Mouse (Mus musculus) hindbrain, embryonic 11.5 days (tissue): ENCODE measurements around the gene Rragd. TPM values are rescaled to one million over a fixed set of nuclear protein-coding genes. Genes with fewer than 3 reads are reported as not detected.

Experiments used
- ATAC-seq: fragments of 200-750 bp; cut with Nextera tagmentation; 2 replicates; pipeline ENCODE4 v1.8.0; 2017; ENCODE audit warnings: mild to moderate bottlenecking, moderate TSS enrichment, moderate library complexity; ENCODE audit not compliant: low FRiP score
- DNase-seq: peaks from one replicate; pipeline ENCODE4 v3.0.0-alpha.2; 2015; ENCODE audit warnings: low spot score
- H3K27ac ChIP-seq: fragments of 300-500 bp; sonication (generic); 2 replicates; pipeline ENCODE4 v1.5.1; 2014; ENCODE audit warnings: mild to moderate bottlenecking, low read depth, low read length
- H3K27me3 ChIP-seq: fragments of 300-500 bp; sonication (generic); 2 replicates; pipeline ENCODE4 v1.6.1; 2014; ENCODE audit warnings: mild to moderate bottlenecking, low read length, moderate library complexity, mixed read lengths; ENCODE audit not compliant: control insufficient read depth, insufficient read depth
- H3K36me3 ChIP-seq: fragments of 300-500 bp; sonication (generic); 2 replicates; pipeline ENCODE4 v1.6.1; 2014; ENCODE audit warnings: mild to moderate bottlenecking, low read length, moderate library complexity, mixed read lengths; ENCODE audit not compliant: control insufficient read depth, insufficient read depth
- H3K4me1 ChIP-seq: fragments of 300-500 bp; sonication (generic); replicated peaks from 2 replicates; pipeline ENCODE4 v1.6.1; 2014; ENCODE audit warnings: low read length, mixed read lengths; ENCODE audit not compliant: control insufficient read depth, insufficient read depth
- H3K4me2 ChIP-seq: fragments of 300-500 bp; sonication (generic); replicated peaks from 2 replicates; pipeline ENCODE4 v1.6.1; 2014; ENCODE audit warnings: mild to moderate bottlenecking, low read depth, low read length
- H3K4me3 ChIP-seq: fragments of 300-500 bp; sonication (generic); 2 replicates; pipeline ENCODE4 v1.5.1; 2014; ENCODE audit warnings: low read depth, low read length
- H3K9ac ChIP-seq: fragments of 300-500 bp; sonication (generic); 2 replicates; pipeline ENCODE4 v1.6.1; 2014; ENCODE audit warnings: low read depth, low read length
- H3K9me3 ChIP-seq: fragments of 300-500 bp; sonication (generic); 2 replicates; pipeline ENCODE4 v1.6.1; 2016; ENCODE audit warnings: low read length; ENCODE audit not compliant: control insufficient read depth
- WGBS: fragments of 180-500 bp; shearing (Covaris S2); extraction: QIAGEN DNeasy Blood & Tissue Kit; methylation state at CpG from one replicate; pipeline ENCODE4 v1.1.7; 2014; 5-methylcytosine and 5-hydroxymethylcytosine counted together
- polyA plus RNA-seq: library from polyadenylated mRNA; unstranded; fragments of >200 nt; fragmentation: Nextera tagmentation; extraction: Ambion mirVana; gene quantifications from 2 replicates; pipeline ENCODE4 v1.2.1, GENCODE M21; 2014

The Rragd gene
- polyA plus RNA-seq, 1 experiment from 2014 or later = 53.5 TPM

DNA sequence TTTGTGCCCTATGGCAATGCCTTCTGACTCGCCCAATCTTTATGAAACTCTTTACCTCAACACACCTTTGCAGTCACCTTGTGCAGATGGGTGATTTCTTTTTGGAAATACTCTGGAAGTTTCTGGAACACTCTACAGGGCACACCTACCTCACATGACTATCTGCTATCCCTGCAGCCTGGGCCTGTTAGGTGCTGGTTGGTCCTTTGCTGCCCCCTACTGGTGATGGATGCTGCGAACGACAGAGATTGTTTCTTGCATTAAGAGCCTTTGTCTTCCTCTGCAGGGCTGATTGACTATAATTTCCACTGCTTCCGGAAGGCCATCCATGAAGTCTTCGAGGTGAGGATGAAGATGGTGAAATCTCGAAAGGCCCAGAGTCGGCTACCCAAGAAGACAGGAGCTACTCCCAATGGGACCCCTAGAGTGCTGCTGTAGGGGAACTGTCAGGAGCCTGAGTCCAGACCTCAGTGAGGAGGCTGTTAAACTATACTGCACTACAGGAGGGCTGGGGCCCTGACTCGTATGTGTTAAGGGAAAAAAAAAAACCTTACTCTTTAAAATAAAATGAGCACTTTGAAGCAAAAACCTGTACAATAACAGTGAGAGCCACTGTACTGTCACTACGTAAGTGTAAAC is 35.6 kb downstream of the Rragd start:
- WGBS = 61% methylated on average over 9 of the region's 9 CpGs
- DNase-seq (peak; percentile 93), ATAC-seq (peak; percentile 71; the same call in 1 of the 2 replicates)
- H3K9me3 ChIP-seq = no peaks in the 10 kb centered on the region
- no peak overlapping the region for H3K27ac ChIP-seq
- no peak overlapping the region for H3K4me3 ChIP-seq
- H3K9ac ChIP-seq = no peak overlapping the region
- H3K4me1 ChIP-seq = no peaks in the 10 kb centered on the region
- no peaks in the 10 kb centered on the region for H3K36me3 ChIP-seq
- H3K4me2 ChIP-seq = no peak overlapping the region
- no peaks in the 10 kb centered on the region for H3K27me3 ChIP-seq

GRCm38 (mm10) chr4:33024420-33024819 is 41.6 kb downstream of the Rragd start:
- DNase-seq (no peak), ATAC-seq (no peak)
- H3K27me3 ChIP-seq = no peaks in the 10 kb centered on the region
- H3K9ac ChIP-seq = no peak overlapping the region
- no peaks in the 10 kb centered on the region for H3K9me3 ChIP-seq
- no peaks in the 10 kb centered on the region for H3K4me1 ChIP-seq
- H3K27ac ChIP-seq = no peak overlapping the region
- H3K36me3 ChIP-seq = no peaks in the 10 kb centered on the region
- no peak overlapping the region for H3K4me2 ChIP-seq
- WGBS = 73% methylated on average over 8 of the region's 8 CpGs
- no peak overlapping the region for H3K4me3 ChIP-seq

- H3K27ac ChIP-seq = no peak overlapping the region
- DNase-seq = no peak
- no peak for ATAC-seq
- WGBS = 91% methylated on average over 7 of the region's 7 CpGs
- no peak overlapping the region for H3K4me2 ChIP-seq
- H3K27me3 ChIP-seq = no peaks in the 10 kb centered on the region
- no peaks in the 10 kb centered on the region for H3K9me3 ChIP-seq
- H3K4me1 ChIP-seq = no peaks in the 10 kb centered on the region
- H3K4me3 ChIP-seq = no peak overlapping the region
- H3K9ac ChIP-seq = no peak overlapping the region
- H3K36me3 ChIP-seq = no peaks in the 10 kb centered on the region
Observed at GRCm38 (mm10) chr4:33029104-33029503, 46.3 kb downstream of the Rragd start.

GRCm38 (mm10) chr4:33030264-33031194 is 47.7 kb downstream of the Rragd start:
- Histone ChIP-seq H3K4me1 (no peaks in the 10 kb centered on the region), H3K9me3 (no peaks in the 10 kb centered on the region), H3K27me3 (no peaks in the 10 kb centered on the region), H3K36me3 (no peaks in the 10 kb centered on the region), H3K9ac (peak overlapping the region; percentile 93), H3K4me3 (peak overlapping the region; percentile 54), H3K27ac (peak overlapping the region; percentile 91), H3K4me2 (peak overlapping the region; percentile 65)
- DNase-seq = peak; percentile 55
- ATAC-seq = peak; percentile 79
- 1% methylated on average over 54 of the region's 55 CpGs for WGBS

GRCm38 (mm10) chr4:33031195-33031960 is 48.5 kb downstream of the Rragd start, which contains the start of gene Ube2j1:
TSS of gene Ube2j1 (plus strand) at chr4:33031416.
- H3K27me3 ChIP-seq = no peaks in the 10 kb centered on the region
- H3K9me3 ChIP-seq = no peaks in the 10 kb centered on the region
- H3K4me3 ChIP-seq = peak within 1 kb of the TSS; percentile 54
- H3K4me2 ChIP-seq = peak within 1 kb of the TSS; percentile 65
- H3K4me1 ChIP-seq = no peaks in the 10 kb centered on the region
- 0% methylated on average over 93 of the region's 123 CpGs for WGBS
- H3K27ac ChIP-seq = peak within 1 kb of the TSS; percentile 91
- H3K36me3 ChIP-seq = no peaks in the 10 kb centered on the region
- peak; percentile 95 for ATAC-seq
- peak within 1 kb of the TSS; percentile 93 for H3K9ac ChIP-seq
- DNase-seq = peak; percentile 92

GRCm38 (mm10) chr4:33032045-33032444 is 49.2 kb downstream of the Rragd start:
- Histone ChIP-seq H3K27me3 (no peaks in the 10 kb centered on the region), H3K4me2 (peak overlapping the region; percentile 65), H3K27ac (peak overlapping the region; percentile 91), H3K9me3 (no peaks in the 10 kb centered on the region), H3K4me1 (no peaks in the 10 kb centered on the region), H3K36me3 (no peaks in the 10 kb centered on the region), H3K4me3 (peak overlapping the region; percentile 54), H3K9ac (peak overlapping the region; percentile 93)
- ATAC-seq = no peak
- DNase-seq = no peak
- 7% methylated on average over 4 of the region's 4 CpGs for WGBS

GRCm38 (mm10) chr4:33033515-33033914 is 50.7 kb downstream of the Rragd start:
- H3K4me1 ChIP-seq = no peaks in the 10 kb centered on the region
- no peak overlapping the region for H3K4me2 ChIP-seq
- H3K36me3 ChIP-seq = 0 out of 2 replicates have a peak, but pooled peaks cover 2% of the 10 kb centered on the region
- ATAC-seq (no peak), DNase-seq (no peak)
- no peak overlapping the region for H3K4me3 ChIP-seq
- H3K27me3 ChIP-seq = no peaks in the 10 kb centered on the region
- WGBS = 81% methylated on average over 6 of the region's 6 CpGs
- no peaks in the 10 kb centered on the region for H3K9me3 ChIP-seq
- H3K9ac ChIP-seq = no peak overlapping the region
- H3K27ac ChIP-seq = no peak overlapping the region

DNA sequence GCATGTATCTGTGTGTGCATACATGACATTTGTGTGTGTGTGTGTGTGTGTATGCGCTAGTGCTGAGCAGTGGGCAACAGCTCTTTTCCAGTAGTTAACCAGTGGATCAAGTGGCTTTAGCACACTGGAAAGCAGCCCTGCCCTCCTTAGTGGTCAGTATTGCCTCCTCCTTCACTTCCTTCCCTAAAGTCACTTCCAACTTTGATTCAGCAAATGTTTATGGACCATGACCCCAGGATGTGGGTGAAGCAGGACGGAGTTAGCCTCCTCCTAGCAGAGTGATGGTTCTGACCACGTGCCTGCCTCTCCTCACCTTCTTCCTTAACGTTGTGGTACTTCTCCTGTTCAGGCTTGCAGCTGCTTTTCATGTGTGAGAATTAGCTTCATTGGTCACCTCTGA is 57.0 kb downstream of the Rragd start:
- H3K27ac ChIP-seq = no peak overlapping the region
- no peak overlapping the region for H3K4me3 ChIP-seq
- no peaks in the 10 kb centered on the region for H3K4me1 ChIP-seq
- no peak overlapping the region for H3K4me2 ChIP-seq
- H3K27me3 ChIP-seq = no peaks in the 10 kb centered on the region
- no peaks in the 10 kb centered on the region for H3K9me3 ChIP-seq
- WGBS = 86% methylated on average over 4 of the region's 4 CpGs
- H3K9ac ChIP-seq = no peak overlapping the region
- ATAC-seq (no peak), DNase-seq (no peak)
- peaks cover 4% of the 10 kb centered on the region; the same call in 1 of the 2 replicates for H3K36me3 ChIP-seq
